Mouse (Mus musculus) layer of hippocampus, adult 2 months (tissue): ENCODE measurements around the gene Daxx. TPM values are rescaled to one million over a fixed set of nuclear protein-coding genes. Genes with fewer than 3 reads are reported as not detected.
"Not testable (repeated sequence)": the region's sequence is repeated elsewhere in the genome, so short reads cannot be mapped to it uniquely, and the experiment has no call there.

ENCODE experiments used
- DNase-seq, 2 experiments: peaks; one replicate each; pipeline ENCODE4 v3.0.0; 2022; ENCODE audit warnings: low spot score in 2 of 2
- H3K27ac ChIP-seq: fragments of 200-600 bp; 2 replicates; pipeline ENCODE4 v1.8.1; 2022
- H3K4me3 ChIP-seq: fragments of 200-600 bp; 2 replicates; pipeline ENCODE4 v1.8.1; 2022; ENCODE audit warnings: mild to moderate bottlenecking
- CTCF ChIP-seq: fragments of 200-600 bp; conservative IDR thresholded peaks from 2 replicates; pipeline ENCODE4 v1.8.1; 2022; ENCODE audit warnings: antibody characterized with exemption, mild to moderate bottlenecking, moderate library complexity
- total RNA-seq, 2 experiments: library from RNA; stranded (reverse); gene quantifications; 2 replicates each; pipeline ENCODE4 v1.2.3; 2021

The Daxx gene
- total RNA-seq, 2 experiments from 2014 or later: 26.1 to 32.9 TPM

DNA sequence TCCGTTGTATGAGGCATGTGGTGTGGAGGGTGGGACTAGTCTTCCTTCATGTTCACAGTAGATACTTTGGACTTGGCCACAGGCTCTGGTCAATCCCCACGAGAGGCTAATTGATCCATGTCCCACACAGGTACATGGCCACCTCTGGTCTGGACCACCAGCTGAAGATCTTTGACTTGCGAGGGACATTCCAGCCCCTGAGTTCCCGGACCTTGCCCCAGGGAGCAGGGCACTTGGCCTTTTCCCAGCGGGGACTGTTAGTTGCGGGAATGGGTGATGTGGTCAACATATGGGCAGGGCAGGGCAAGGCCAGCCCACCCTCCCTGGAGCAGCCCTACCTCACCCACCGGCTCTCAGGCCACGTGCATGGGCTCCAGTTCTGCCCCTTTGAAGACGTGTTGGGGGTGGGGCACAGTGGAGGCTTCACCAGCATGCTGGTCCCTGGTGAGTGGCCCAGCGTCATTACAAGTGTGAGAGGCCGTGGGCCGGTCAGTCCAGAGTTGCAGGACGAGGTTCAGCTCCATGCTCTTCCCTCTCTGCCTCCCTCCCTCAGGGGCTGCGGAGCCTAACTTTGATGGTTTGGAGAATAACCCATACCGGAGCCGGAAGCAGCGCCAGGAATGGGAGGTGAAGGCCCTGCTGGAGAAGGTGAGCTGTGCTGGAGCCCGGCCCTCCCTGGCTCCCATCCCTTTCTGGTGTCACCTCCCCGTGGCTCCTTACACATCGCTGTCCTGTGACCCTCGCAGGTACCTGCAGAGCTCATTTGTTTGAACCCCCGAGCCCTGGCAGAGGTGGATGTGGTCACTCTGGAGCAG lies 39.1 kb downstream of the Daxx start:
- Histone ChIP-seq H3K4me3 (no peak overlapping the region), H3K27ac (0 out of 2 replicates have a peak overlapping the region, but pooled peaks have one; percentile 7)
- DNase-seq: no peak
- no peak for TF ChIP-seq CTCF

DNA sequence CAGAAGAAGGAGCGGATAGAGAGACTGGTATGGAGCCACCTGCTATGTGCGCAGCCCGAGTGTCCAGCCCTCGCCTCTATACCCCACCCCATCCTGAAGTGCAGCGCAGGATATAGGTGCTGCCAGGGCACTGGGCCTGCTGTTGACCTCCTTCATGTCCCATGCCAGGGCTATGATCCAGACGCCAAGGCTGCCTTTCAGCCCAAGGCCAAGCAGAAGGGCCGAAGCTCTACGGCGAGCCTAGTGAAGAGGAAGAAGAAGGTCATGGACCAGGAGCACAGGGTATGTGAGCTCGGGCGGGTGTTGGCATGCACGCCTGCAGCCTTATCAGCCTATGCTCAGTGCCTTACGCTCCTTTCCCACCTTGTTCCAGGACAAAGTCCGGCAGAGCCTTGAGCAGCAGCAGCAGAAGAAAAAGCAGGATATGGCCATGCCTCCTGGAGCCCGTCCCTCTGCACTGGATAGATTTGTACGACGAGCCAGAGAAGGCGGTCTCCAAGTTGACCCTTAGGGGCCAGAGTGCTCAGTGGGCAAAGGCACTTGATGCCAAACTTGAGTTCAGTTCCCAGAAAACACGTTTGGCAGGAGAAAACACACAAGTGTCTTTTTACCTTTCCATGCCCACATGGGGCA lies 39.8 kb downstream of the Daxx start:
- TF ChIP-seq CTCF: no peak
- Histone ChIP-seq H3K4me3 (no peak overlapping the region), H3K27ac (no peak overlapping the region)
- no peak for DNase-seq

DNA sequence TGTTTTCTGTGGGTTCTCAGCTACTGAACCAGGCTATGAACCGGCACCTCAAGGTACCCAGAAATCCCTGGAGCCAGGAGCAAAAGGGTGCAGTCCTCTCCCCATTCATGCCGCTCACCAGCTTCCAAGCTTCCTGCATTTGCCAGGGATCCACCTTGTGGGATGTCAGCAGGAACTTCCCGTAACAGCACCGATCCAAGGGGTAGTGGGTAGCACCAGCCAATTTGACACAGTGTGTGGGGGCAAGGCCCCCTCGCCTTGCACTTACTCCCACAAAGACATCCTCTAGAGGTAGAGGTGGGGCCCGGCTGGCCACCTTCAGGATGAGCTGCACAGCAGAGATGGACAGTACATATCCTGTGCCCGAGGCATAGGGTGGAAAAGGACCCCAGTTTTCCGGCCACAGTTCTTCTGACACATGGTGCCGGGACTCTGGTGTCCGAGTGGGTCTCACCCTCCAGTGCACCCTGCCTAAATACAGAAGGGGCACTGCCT lies 41.0 kb downstream of the Daxx start:
- H3K27ac ChIP-seq: peak overlapping the region; percentile 94
- peak overlapping the region; percentile 71 for H3K4me3 ChIP-seq
- no peak for TF ChIP-seq CTCF
- DNase-seq: no peak

DNA sequence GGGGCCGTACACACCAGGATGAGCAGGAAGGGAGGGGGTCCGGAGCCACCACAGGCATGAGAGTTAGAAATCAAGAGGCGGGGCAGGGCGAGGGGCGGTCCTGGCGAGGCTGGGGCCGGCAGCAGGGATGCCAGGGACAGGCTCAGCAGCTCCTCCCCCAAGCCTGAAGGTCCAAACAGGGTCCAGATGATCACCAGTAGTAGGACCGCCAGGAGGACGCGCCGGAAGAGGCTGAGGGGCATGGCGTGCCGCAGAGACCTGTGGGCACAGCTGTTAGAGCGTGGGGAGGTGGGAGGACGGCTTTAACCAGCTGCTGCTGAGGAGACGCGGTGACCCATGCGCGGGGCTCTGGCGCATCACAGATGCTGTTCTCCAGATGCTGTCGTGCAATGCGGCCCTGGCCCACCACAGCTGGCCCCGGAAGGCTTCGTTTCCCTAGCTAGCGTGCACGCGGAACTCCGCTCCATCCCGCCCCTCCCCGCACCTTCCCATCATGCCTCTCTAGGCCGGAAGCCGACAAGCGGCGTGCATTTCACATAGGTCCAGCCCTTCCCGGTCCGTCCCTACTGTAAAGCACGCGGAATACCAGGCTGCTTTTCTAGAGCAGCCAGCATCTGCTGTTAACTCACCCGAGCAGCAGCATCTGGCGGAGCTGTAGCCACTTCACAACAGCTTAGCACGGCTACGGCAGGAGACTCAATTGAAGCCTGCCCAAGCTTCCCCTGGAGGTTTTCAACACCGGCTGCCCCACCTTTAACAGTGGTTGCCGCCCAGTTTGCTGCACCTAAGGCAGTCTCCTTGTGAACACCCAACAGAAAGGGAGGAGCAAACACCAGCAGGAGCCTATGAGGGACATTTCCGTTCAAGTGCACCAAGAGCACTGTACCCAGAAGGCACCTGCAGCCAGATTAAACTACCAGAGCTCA lies 42.1 kb downstream of the Daxx start, which contains the start of gene B3galt4:
TSS of gene B3galt4 (minus strand) at position 468 of the 926 bp plus-strand sequence.
- TF ChIP-seq CTCF: no peak
- peak; percentile 78 for DNase-seq
- Histone ChIP-seq H3K4me3 (peak within 1 kb of the TSS; percentile 71), H3K27ac (peak within 1 kb of the TSS; percentile 94)

DNA sequence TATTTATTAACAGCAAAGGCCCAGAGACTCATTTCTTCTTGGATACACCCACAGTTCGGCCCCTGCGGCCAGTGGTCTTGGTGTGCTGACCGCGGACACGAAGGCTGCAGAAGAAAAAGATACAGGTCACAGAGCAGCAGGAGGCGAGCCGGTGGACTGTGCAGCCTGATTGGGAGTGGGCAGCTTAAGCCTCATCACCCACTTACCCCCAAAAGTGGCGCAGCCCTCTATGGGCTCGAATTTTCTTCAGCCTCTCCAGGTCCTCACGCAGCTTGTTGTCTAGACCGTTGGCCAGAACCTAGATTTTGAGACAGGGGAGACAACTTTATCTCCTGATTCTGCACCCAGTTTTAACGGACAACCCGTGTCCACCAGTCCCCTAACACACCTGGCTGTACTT lies 42.8 kb downstream of the Daxx start:
- not testable (repeated sequence) for DNase-seq
- H3K4me3 ChIP-seq: peak overlapping the region; percentile 71; the same call in 1 of the 2 replicates

DNA sequence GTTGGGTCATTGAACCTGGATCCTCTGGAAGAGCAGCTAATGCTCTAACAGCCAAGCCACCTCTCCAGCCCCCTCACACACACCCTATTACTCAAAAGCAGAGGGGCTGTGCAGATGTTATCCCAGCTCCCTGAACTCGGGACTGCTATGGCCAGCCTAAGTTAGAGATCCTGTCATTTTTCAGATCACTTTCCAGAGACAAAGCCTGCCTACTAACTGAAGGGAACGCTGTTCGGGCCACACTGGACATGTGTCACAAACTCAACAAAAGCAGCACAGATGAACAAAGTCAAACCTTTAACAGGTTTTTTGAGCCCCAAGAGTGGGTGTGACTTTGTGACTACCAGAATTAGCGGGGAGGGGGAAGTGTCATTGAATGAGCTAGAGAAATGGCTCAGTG lies 43.7 kb downstream of the Daxx start:
- no peak for TF ChIP-seq CTCF
- no peak for DNase-seq
- Histone ChIP-seq H3K27ac (no peak overlapping the region), H3K4me3 (no peak overlapping the region)

More for the DNA sequence above, 42.8 kb downstream of the Daxx start:
- peak overlapping the region; percentile 94; the same call in 1 of the 2 replicates for H3K27ac ChIP-seq

DNA sequence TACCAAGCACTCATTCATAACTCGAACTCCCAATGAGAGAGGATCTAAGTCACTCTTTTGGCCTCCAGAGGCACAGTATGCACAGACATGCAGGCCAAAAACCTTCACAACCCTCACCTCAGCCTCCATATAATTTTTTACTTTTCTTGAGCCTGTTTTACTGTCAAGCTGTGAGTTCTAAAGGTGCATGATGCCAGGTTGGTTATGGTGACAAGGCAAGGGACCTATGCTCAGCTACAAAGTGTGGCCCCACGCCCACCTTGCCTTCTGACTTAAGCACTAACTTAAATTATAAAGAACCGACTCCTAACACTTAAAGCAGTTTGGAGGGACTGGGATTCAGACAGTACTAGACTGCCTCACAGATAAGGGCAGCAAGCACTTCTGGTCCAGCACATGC lies 44.1 kb downstream of the Daxx start:
- H3K4me3 ChIP-seq: no peak overlapping the region
- DNase-seq: no peak
- no peak overlapping the region for H3K27ac ChIP-seq
- no peak for TF ChIP-seq CTCF

DNA sequence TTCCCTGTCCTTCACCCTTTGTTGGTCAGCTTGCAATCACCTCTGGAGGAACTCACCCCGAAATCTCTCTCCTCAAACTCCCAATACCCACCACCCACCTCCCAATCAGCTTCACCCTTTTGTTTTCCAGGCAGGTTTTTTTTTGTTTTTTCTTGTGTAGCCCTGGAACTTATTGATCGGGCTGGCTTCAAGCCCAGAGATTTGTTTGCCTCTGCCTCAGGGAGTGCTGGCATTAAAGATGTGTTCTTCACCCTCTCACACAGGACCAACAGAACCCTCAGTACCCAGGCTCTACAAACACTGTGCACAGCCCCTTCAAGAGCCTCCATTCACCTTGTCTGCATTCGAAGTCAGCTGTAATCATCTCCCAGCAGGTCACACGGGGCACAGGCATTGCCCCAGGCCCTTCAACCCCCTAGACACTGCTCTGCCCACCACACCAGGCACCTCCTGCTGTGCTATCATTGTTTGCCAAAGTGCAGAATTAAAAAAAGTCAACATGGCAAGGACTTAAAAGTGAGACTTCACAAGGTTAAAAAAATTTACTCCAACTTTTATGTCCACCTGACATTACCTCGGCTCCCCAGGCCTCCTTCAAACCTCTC lies 44.8 kb downstream of the Daxx start:
- DNase-seq: no peak
- TF ChIP-seq CTCF: no peak
- Histone ChIP-seq H3K4me3 (peak overlapping the region; percentile 85), H3K27ac (peak overlapping the region; percentile 98; the same call in 1 of the 2 replicates)

DNA sequence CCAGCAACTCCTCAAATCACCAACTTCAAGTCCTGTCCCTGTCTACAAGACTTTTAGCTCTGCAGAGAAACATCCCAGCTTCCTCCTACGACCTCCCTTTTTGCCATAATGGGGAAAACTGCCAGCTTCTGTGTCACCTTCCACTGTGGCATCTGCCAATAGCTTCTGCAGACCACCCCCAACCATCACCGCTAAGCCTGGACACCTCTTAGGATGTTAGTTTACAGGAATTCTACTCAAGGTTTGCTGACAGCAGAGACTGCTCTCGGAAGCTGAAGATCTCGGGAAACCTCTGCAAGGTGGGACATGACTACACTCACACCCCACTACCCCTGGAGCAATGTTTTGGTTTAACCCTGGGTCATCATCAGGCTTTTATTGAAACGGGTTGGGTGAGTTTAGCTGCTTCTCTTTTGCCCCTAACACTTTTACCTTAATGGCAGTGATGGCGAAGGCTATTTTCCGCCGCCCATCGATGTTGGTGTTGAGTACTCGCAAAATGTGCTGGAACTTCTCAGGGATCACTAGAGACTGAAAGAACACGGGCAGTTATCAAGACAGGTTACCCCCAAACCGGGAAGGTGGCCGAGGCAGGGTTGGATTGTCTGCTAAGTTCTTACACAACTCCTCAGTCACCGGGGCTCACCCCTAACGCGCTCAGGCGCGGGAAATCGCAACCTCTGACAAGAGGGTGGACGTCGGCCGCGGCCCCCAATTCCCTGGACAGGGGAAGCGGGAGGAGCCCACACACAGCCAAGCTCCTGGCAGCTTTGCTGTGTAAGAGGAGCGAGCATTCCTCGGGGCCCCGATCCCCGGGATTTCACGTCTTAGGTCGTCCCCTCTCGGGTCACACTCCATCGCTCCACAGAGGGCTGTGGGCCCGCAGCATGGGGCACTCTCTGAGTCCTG lies 45.7 kb downstream of the Daxx start:
- Histone ChIP-seq H3K4me3 (peak overlapping the region; percentile 85), H3K27ac (peak overlapping the region; percentile 98)
- no peak for TF ChIP-seq CTCF
- peak in 1 of 2 experiments; percentile 9 for DNase-seq

DNA sequence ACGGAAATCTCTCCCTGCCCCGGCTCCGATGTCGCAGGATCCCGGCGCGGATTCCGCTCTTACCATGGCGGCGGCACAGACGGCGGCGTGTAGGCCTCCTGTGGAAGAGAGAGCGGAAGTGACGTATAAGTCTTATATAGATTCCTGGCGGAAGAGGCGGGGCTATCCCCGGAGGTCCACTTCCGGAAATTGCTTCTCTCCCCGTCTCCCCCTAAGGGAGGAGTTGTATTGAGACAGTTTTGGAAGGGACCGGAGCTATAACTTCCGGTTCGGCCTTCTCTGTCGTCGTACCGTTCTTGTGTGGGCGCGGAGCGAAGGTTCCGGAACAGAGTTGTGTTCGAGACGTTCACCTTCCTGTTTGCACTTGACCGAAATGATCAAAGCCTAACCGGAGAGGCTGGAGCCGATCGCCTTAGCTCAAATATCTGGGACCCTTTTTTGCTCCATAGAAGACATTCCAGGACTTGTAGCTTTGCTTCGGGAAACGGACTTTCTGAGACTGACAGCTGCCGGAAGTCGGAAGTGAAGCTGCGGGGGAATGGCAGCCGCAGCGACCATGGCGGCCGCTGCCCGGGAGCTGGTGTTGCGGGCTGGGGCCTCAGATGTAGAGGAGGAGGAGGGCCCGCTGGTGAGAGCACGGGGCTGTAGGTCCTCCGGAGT lies 46.5 kb downstream of the Daxx start, which contains the start of the genes Vps52 and Rps18:
TSS of gene Vps52 (plus strand) at position 258 of the 660 bp plus-strand sequence.
TSS of gene Rps18 (minus strand) at position 447 of the 660 bp plus-strand sequence.
- TF ChIP-seq CTCF: peak; percentile 63
- DNase-seq: peak; percentile 96 to 97
- Histone ChIP-seq H3K4me3 (peak within 1 kb of the TSS; percentile 85), H3K27ac (peak within 1 kb of the TSS; percentile 98)
